Mouse (Mus musculus) G1E (cell line): Measurements from ENCODE around the gene Vmn2r35. TPM values are rescaled to one million over a fixed set of nuclear protein-coding genes. Genes with fewer than 3 reads are reported as not detected.
"Not testable (repeated sequence)": the region's sequence is repeated elsewhere in the genome, so short reads cannot be mapped to it uniquely, and the experiment has no call there.

Experiments
- ATAC-seq: 2 replicates; pipeline ENCODE4 v1.8.0; 2016; ENCODE audit warnings: mild to moderate bottlenecking; ENCODE audit not compliant: insufficient number of reproducible peaks, poor library complexity, low FRiP score, severe bottlenecking; ENCODE audit errors: extremely low read depth
- DNase-seq: peaks from one replicate; pipeline ENCODE4 v3.0.0; 2012; ENCODE audit warnings: low spot score
- H3K27me3 ChIP-seq: 2 replicates; pipeline ENCODE4 v1.6.1; 2012; ENCODE audit warnings: mild to moderate bottlenecking, low read length, inconsistent platforms; ENCODE audit not compliant: insufficient read depth
- H3K36me3 ChIP-seq: replicated peaks from 2 replicates; pipeline ENCODE3; 2012; ENCODE audit warnings: mild to moderate bottlenecking, inconsistent platforms
- H3K4me1 ChIP-seq: 2 replicates; pipeline ENCODE4 v1.6.1; 2012; ENCODE audit warnings: low read depth, low read length, inconsistent platforms, mixed read lengths; ENCODE audit not compliant: insufficient read depth
- H3K4me3 ChIP-seq: 2 replicates; pipeline ENCODE4 v1.5.1; 2012; ENCODE audit warnings: low read depth, mild to moderate bottlenecking, inconsistent platforms, low read length, moderate library complexity, mixed read lengths
- H3K9me3 ChIP-seq: replicated peaks from 2 replicates; pipeline ENCODE4 v1.6.1; 2012; ENCODE audit warnings: inconsistent platforms
- polyA plus RNA-seq: library from polyadenylated mRNA; stranded (reverse); fragments of >175 nt; gene quantifications from 2 replicates; pipeline ENCODE4 v1.2.3, GENCODE M21; 2012
- total RNA-seq, 2 experiments: library from RNA; stranded (forward) in 1 of 2; stranded (reverse) in 1 of 2; fragments of 200-1000 nt in 1 of 2; fragments of >200 nt in 1 of 2; fragmentation: Nextera tagmentation in 1 of 2; gene quantifications; 2 replicates each; pipeline ENCODE4 v1.2.3; 2014 to 2017

Gene Vmn2r35
- not detected in 2 replicates for total RNA-seq (2014; fragmentation: Nextera tagmentation)
- total RNA-seq (2017) = not detected in 2 replicates
- not detected in 2 replicates for polyA plus RNA-seq

- not testable (repeated sequence) for H3K9me3 ChIP-seq, H3K4me1 ChIP-seq, H3K27me3 ChIP-seq, DNase-seq, H3K4me3 ChIP-seq, H3K36me3 ChIP-seq, ATAC-seq
These were observed at the start of gene Vmn2r35 for GRCm38 (mm10) chr7:7819767-7820166. TSS of gene Vmn2r35 (minus strand) at chr7:7819867.

- DNase-seq, ATAC-seq, H3K9me3 ChIP-seq, H3K27me3 ChIP-seq, H3K4me3 ChIP-seq, H3K36me3 ChIP-seq, H3K4me1 ChIP-seq: not testable (repeated sequence)
These were observed 25.5 kb downstream of the Vmn2r35 start for GRCm38 (mm10) chr7:7794196-7794595.

Other genes with a start within 250 kb of the Vmn2r35 start
- gene Vmn2r34, start 130.4 kb downstream of the Vmn2r35 start, total RNA-seq (2014; fragmentation: Nextera tagmentation) = not detected in 2 replicates
- gene Vmn2r34, start 130.4 kb downstream of the Vmn2r35 start, total RNA-seq (2017) = not detected in 2 replicates
- not detected in 2 replicates for gene Vmn2r34, start 130.4 kb downstream of the Vmn2r35 start, polyA plus RNA-seq
- not detected in 2 replicates for gene Vmn2r36, start 82.6 kb upstream of the Vmn2r35 start, total RNA-seq (2014; fragmentation: Nextera tagmentation)
- gene Vmn2r36, start 82.6 kb upstream of the Vmn2r35 start, total RNA-seq (2017) = 0.11 and 0.12 TPM in 2 replicates
- not detected in 2 replicates for gene Vmn2r36, start 82.6 kb upstream of the Vmn2r35 start, polyA plus RNA-seq